Mouse (Mus musculus) kidney, postnatal 36 days (tissue): ENCODE measurements around the gene Nr2f1.

Source experiments
- DNase-seq, 2 experiments: peaks; one replicate each; pipeline ENCODE4 v3.0.0; 2021 to 2022; ENCODE audit warnings: mixed read lengths in 2 of 2

Gene Nr2f1

GRCm38 (mm10) chr13:78198871-78199641 is 501 bp downstream of the Nr2f1 start:
- peak in 1 of 2 experiments; percentile 70 for DNase-seq

GRCm38 (mm10) chr13:78198391-78198870 is 1.1 kb downstream of the Nr2f1 start:
- peak in 1 of 2 experiments; percentile 54 for DNase-seq

DNA sequence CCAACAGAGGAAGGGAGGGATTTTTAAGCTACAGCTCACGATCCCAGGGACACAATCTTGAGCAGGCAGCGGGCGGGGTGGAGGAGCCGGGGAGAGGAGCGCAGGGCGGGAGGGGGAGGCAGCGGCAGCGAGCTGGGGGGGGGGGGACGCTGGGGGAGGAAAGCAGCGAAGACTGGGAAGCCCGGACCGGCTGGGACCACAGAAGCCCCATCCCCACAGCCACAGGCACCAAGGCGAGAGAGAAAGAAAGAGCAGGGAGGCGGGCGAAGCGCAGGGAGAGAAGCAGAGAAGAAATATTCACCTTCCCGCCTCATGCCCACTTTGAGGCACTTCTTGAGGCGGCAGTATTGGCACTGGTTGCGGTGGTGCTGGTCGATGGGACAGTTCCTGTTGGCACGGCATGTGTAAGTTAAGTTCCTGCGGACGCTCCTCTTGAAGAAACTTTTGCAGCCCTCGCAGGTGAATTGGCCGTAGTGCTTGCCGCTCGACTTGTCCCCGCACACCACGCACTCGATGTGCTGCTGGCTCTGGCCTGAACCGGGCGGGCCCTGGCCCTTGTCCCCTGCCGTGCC is 1.7 kb downstream of the Nr2f1 start:
- peak in 1 of 2 experiments; percentile 28 for DNase-seq

GRCm38 (mm10) chr13:78197286-78197818 is 2.2 kb downstream of the Nr2f1 start:
- DNase-seq, result no peak

DNA sequence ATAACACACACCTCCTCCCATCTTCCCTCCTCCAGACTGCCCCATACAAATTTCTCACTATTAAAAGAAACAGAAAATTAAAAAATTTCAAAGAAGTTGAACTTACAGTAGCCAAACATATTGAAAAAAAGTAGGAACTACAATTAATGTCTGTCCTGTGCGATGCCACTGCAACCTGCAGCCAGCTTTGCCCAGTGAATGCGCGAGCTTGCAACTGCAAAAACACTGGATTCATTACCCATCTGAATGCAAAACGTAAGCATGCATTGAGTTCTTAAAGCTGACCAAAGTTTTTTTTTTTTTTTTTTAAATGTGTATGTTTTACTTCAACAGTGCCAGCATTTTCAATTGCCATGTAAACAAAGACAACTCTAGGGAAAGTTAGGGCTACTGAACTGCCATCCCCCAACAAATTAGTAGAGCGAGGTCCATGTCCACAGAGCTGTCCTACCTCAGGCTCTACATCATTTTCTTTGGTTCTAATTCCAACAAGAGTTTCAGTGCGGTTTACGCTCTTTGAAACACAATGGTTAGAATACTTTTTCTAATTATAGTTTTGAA is 3.2 kb downstream of the Nr2f1 start:
- DNase-seq, result no peak

GRCm38 (mm10) chr13:78195601-78196115 is 3.9 kb downstream of the Nr2f1 start:
- DNase-seq, result no peak

DNA sequence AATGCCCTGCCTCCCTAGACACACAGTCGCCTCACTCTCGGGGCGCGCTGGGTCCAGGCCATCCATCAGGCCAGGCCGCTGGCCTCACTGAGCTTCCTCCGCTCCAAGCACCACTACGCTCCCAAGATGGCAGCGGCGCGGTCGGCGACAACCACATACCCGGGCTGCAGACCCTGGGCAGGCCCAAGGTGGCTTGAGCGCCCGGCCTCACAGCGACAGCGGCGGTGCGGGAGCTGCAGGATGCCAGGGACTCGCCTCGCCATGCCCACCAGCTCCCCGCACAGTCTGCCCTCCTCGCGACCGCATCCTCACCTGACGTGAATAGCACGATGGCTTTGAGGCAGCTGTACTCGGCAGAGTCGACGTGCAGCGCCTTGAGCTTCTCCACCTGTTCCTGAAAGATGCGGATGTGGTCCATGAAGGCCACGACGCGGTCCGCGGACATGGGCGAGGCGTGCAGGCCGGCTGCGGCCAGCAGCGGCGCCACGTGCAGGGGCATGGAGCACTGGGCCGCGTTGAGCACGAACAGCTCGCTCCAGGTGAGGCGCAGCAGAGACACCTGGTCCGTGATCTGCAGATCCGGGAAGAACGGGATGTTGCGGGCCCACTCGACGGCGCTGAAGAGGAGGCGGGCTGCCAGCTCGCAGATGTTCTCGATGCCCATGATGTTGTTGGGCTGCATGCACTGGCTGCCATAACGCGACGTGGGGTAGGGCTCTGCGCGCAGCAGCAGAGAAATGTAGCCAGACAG is 4.5 kb downstream of the Nr2f1 start:
- no peak for DNase-seq

DNA sequence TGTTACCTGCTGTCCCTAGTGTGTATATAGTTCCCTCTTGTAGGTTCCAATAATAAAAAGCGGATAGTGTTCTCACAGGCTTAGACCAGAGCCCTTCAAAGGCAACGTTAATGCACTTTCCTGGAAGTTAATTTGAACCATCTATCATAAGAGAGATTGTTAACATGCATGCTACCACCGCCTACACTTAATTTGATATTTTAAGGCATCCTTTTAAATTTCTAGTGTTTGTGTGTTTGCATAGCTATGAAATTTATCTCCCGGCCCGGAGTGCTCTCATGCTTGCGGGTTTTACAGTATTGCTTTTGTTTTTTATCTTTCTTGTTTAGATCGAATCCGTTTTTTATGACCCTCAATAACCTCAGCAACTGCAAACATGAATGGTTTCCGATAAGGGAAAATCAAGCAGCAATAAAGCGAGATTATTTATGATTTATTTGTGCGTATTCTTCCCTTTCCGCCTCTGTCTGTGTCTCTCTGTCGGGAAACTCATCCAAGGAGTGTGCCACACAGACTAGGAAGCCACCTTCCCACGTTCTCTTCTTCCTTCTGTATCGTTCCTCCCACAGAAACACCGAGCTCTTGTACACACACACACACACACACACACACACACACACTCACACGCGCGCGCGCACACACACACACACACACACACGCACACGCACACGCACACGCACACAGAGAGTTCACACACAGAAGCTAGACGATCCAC is 5.3 kb downstream of the Nr2f1 start:
- no peak for DNase-seq

DNA sequence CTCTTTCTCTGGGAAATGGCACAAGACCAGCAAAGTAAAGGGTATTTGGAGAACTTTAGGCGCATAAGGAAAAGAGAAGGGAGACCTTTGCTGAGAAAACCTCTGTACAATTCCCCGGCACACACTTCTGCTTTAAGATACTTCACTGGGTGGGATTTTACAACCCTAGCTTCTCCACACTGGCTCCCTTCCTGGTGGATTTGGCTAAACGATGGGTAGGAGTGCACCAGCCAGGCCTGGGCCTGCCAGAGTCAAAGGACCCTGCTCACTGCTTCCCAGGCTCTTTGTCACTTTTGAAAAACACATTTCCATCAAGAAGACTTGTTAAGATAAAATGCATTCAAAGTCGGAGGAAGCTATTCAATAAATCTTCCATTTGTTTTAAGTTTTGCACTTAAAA is 6.3 kb downstream of the Nr2f1 start:
- no peak for DNase-seq

- DNase-seq, result no peak
Observed at GRCm38 (mm10) chr13:78189586-78189985, 10.0 kb downstream of the Nr2f1 start.

- DNase-seq, result no peak
Observed at GRCm38 (mm10) chr13:78187833-78188232, 11.7 kb downstream of the Nr2f1 start.

DNA sequence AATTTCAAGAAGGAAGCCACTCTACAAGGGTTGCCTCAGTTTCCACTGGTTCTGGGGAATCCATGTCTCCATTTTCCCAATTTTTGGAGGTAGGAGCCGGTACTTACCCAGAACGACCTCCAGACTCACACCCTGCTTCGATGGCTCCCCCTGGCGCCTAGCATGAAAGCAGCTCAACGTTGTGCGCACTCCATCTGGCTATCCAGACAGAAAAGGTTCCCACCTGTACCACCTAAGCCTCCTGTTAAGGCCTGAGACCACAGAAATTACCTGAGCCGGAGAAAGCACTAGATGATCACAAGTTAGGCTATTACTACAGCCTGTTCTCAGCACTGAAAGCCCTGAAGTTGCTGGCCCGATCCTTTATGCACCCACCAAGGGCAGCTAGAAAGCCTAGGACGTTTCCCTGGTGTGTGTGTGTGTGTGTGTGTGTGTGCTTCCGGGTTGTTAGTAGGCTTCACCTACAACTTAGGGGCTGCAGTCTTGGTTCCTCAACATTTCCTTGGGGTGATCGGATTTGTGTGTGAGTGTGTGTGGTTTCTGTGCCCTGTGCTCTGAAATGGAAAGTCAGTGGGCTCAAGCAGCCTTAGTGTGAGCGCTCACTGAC is 13.1 kb downstream of the Nr2f1 start:
- peak in 1 of 2 experiments; percentile 72 for DNase-seq

- no peak for DNase-seq
Observed at GRCm38 (mm10) chr13:78184786-78185466, 14.6 kb downstream of the Nr2f1 start.

DNA sequence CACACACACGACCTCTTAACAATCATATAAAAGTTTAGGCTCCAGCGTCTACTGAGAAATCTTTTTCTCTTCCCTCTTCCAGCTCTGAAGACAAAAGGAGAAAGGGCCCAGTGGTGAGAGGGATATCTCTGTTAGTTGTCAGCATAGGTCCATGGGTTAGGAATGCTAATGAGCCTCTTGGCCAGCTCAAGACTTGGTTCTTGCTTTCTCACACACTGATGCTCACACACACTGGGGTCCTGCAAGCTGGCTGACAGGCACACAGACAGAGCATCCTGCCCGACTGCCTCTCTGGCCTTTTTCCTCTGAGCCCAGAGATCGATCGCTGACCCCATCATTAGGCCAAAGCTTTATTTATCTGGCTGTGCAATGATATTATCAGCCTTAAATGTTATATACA is 15.6 kb downstream of the Nr2f1 start:
- no peak for DNase-seq

DNA sequence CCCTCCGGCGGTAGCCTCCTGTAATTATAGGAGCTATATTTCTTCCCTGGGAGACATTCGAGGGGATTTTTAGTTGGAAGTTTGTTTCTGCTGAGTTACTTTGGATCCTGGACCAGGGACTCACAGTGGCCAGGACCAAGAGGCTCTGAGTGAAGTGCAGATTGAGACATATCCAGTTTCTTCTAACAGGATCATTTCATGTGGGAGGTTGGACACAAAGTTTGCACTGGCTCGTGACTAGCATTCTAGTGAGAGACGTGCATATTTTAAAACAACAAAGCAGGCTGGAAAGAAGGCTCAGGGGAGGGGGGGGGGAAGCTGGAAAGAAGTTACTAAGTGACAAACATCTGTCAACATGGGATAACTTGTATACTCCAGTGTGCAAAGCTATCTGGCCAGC is 16.6 kb downstream of the Nr2f1 start:
- DNase-seq, result no peak

GRCm38 (mm10) chr13:78181930-78182558 is 17.5 kb downstream of the Nr2f1 start:
- DNase-seq, result no peak

DNA sequence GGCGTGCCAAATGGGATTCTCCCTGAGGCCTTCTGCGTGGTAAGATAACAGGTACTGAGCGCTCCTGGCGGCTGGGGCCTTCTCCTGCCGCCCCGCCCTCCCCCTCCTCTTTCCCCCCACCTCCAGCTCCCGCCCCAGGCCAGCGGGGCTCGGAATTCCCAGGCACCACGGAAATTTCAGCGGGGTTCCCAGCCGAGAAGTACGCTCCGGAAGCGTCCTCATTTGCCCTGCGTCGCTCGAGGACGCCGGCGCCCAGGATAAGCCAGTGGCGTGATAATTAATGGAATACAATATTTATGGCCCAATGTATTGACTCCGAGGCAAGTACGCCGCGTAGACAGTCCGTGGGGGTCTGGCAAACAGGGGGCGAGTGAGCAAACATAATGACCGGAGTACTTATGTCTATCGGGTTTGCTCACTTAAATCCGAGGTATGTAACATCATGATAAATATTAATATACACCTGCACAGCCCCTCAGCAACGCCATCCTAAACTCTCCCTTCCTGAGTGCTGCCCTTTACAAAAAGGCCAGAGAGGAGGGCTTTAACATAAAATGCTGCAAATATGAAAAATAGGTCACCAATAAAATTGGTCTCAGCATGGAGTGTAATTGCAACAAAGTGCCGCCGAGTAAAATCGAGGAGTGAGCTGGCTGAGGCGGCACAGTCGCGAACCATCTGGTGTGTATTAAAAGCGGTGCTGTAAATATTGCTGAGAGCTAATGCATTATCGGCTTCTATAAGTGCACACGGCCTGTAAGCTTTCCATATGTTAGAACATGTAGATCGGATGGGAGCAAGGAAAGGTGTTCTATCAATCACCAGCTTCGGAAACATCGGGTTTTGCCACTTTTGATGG is 18.3 kb downstream of the Nr2f1 start:
- DNase-seq, result no peak

DNA sequence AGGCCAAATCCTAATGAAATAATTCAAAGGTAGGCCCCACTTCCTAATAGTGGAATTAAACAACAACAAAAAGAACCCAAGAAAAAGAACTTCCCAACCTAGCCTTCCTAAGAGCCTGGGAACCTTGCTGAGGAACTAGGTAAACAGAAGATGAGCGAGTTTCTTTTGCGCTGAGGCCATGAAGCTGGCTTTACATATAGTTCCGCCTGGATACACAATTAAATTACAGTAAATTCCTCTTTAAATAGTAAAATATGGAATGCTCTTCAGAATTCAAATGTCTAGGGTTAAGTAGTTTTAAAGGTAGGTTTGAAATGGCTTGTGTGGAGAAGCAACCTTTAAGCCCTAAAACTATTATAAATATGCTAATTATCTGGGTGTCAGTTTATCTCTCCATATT is 19.3 kb downstream of the Nr2f1 start:
- DNase-seq, result no peak

GRCm38 (mm10) chr13:78179312-78180097 is 20.1 kb downstream of the Nr2f1 start:
- DNase-seq, result no peak
